Mouse (Mus musculus): ENCODE measurements around the gene Wnt7b.
A peak's percentile ranks its signal among the peaks of the same experiment; 100 is the strongest.

The Wnt7b gene

GRCm38 (mm10) chr15:85600696-85601094, 18.4 kb upstream of the Wnt7b start:
- DNase-seq, result no peak

DNA sequence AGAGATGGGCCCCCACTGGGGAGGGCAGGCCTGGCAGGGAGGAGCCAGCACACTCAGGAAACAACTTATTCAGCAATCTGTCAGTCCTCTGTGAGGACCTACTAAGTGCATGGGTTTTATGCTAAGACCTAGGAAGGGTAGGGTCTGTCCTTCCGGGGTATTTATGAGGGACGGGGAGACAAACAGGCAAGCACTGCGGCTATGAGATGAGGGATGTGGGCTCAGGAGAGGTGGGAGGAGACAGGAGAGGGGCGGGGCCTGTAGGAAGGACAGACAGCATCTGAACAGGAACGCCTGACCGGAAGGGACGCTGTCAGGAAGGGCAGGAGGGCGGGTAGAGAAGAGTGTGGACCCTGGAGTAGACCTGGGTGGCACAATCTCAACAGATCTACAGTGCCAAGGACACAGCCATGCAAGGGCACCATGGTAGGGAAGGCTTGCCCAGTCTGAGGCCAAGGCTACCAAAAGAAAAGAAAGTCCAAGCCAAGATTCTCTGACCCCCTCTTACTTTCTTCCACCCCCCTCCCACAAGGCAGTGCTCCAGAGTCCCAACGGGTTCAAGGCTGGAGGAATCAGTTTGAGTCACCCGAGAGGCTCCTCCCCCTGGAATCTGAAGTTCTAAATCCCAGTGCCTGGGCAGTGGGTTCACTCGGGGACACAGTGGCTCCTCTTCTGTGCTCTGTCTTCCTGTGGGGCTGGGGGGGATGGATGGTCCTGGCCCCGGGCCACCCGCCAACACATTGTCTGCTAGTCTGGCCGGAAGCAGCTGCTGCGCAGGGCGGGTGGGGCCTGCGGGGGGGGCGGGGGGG, 17.8 kb upstream of the Wnt7b start:
- DNase-seq, result peak in 1 of 2 experiments; percentile 15

GRCm38 (mm10) chr15:85598984-85599886, 17.0 kb upstream of the Wnt7b start:
- peak; percentile 66 to 71 for DNase-seq

- DNase-seq, result no peak
Observed at GRCm38 (mm10) chr15:85598443-85598842, 16.2 kb upstream of the Wnt7b start.

GRCm38 (mm10) chr15:85597403-85597802, 15.1 kb upstream of the Wnt7b start:
- DNase-seq, result no peak

DNA sequence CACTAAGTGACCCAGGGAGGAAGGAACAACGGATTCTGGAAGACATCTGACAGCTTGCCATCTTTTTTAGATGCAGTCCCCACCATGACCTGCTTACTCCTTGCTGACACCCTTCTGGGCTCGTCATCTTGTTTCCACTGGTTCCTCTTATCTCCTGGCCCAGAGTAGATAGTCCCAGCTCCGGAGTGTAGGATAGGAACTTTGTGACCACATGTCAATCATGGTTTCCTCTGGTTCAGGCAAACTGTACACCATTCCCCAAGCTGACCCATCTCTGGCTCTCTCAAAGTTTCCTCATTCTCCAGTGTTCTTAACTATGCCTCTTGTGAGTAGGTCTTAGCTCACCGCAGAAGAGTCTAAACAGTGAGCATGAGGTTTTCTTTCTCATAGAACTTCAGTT, 10.4 kb upstream of the Wnt7b start:
- no peak for DNase-seq

DNA sequence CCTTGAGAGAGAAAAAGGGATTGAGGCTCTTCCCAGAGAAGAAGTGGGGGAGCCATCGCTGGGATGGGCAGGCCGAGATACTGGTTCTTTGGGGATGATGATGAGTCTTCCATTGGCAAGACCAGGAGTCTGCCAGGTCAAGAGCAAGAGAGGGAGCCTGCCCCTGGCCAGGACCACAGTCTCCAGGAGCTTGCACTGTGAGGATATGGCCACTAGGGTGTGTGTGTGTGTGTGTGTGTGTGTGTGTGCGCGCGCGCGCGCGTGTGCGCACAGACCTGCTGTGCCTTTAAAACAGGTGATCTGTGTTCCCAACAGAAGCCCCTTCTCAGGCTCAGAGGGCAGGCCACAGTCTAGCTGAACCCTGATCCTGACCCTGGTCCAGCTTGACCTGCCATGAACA, 8.6 kb upstream of the Wnt7b start:
- DNase-seq, result no peak

- peak; percentile 64 to 68 for DNase-seq
Observed at GRCm38 (mm10) chr15:85583504-85583903, 1.2 kb upstream of the Wnt7b start.

DNA sequence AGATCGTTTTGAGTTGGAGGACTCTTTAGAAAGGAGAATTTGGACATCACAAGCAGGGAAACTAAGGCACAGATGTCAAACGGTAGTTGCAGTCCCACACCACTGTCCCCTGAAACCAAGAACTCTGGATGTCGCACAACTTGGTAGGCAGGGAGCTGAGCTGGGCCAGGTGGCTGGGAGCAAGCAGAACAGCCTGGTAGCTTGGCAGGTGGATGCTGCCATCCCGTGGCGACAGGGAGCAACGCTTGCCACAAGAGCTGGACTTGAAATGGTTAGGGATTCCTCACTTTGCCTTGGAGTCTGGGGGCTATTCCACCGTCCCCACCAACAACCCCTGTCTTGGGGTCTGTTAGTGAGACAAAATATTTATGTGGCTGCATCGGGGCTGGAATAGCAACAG, 751 bp upstream of the Wnt7b start:
- peak; percentile 23 for DNase-seq

GRCm38 (mm10) chr15:85581563-85582064, 659 bp downstream of the Wnt7b start:
- no peak for DNase-seq

DNA sequence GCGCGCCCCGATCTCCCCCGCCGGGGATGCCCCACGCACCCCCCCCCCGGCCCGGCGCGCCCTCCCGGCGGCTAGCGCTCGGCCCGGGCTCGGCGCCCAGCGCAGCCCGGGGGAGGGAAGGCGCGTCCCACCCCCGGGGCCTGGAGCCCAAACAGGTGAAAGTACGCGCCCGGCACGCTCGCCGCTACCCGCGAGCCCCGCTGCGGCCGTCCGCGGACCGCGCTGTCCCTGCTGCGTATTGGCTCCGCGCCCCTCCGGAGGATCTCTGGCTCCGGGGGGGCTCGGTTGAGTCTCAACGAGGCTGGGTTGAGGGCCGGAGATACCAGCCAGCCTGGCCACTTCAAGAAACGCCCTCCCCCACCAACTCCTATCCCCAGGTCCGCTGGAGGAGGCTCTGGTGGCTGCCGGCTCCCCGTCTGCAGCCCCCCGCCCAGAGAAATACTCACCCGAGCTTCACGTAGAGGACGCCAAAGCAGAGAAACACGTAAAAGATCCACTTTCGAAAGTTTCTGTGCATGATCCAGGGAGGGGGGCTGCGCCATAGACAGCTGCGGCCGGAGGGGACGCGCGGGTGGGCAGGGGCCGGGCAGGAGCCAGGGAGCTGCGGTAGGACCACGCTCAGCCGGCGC, 1.2 kb downstream of the Wnt7b start:
- no peak for DNase-seq

DNA sequence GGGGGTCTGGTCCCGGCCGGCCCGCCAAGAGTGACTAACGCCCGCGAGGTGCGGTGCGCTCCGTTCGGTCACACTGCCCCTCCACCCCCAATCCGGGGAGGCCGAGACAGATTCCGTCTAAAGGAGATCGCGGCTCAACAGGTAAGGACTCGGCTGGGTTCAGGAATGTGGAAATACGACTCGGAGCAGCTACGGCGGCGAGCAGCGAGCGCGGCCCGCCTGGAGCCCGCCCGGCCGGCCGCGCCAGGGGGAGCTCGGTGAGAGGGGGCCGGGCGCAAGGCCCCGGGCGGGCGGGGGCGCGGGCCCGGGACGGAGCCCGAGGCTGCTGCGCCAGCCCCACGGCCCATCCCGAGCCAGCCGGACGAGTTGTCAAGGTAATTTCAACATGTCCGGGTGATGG, 1.8 kb downstream of the Wnt7b start:
- no peak for DNase-seq

- DNase-seq, result no peak
Observed at GRCm38 (mm10) chr15:85577583-85578460, 4.5 kb downstream of the Wnt7b start.

DNA sequence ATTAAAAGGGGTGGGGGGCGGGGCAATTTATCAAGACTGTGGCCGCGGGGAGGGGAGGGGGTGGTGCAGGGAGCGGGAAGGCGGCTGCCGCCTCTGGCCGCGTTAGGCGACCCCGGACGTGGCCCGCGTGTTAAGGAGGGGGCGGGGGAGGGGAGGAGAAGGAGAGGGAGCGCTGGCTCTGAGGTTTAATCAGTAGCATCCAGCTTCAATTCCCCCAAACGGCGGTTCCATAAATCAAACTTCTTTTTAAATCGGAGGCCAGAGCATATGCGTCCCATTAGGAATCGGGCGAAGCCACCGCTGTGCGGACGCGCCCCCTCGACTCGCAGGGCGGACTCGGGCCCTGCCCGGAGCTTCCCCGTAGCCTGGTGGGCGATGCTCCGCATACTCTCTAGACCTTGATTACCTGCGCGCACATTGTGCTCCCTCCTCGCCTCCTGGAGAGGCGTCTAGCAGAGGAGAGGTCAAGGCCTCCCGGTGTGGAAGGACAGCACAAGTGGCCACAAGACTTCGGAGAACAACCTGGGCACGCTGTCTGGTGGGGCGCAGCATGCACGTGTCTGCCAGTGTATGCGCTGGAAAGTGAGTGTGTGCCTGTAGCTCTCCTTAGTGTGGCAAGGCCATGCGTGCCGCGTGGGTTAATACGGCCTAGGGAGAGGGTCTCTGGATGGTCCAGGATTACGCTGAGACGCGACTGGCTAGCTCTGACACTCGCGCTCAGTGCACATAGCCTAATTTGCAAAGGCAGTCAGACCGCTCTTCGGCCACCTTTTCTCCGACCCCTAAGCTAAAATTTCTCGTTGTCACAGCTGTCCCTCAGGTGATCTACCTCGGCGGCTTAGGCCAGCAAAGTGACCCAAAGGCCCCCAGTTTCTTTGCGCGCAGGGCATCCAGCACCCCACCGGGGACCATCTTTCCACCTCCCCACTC, 5.5 kb downstream of the Wnt7b start:
- DNase-seq, result no peak

DNA sequence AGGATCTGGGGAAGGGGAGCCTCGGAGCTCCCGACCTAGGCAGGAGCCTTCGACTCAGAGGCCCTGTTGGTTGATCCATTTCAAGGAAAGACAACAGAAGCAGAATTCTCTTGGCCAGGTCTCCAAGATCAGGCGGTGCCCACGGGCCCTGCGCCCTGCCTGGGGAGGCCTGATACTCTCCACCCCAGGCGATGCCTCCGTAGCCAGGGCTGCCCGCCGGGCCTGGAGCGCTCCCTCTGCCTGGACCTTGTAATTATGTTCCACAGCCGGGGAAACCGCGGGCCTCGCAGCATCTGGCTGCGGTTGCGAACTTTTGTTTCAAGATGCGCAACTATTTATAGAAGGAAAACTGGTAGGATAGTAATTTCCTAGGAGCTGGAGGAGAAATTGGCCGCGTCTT, 6.2 kb downstream of the Wnt7b start:
- no peak for DNase-seq

DNA sequence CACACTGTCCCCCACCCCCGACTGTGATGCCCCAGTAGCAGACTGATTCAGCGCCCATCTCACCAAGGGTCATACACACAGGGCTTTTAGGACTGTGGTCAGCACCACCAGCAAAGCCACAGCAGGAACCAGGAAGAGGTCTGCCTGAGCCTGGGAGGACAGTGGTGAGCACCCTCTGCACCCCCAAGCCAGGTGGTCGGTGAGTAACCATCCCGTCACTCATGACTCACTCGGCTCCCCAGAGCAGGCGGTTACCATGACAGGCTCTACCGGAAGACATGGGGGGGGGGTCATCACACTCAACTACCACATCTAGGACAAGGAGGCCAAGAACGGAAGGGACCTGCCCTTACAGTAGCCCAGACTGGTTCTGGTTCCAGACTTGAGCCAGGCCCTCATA, 7.7 kb downstream of the Wnt7b start:
- no peak for DNase-seq

GRCm38 (mm10) chr15:85574086-85574485, 8.2 kb downstream of the Wnt7b start:
- no peak for DNase-seq

DNA sequence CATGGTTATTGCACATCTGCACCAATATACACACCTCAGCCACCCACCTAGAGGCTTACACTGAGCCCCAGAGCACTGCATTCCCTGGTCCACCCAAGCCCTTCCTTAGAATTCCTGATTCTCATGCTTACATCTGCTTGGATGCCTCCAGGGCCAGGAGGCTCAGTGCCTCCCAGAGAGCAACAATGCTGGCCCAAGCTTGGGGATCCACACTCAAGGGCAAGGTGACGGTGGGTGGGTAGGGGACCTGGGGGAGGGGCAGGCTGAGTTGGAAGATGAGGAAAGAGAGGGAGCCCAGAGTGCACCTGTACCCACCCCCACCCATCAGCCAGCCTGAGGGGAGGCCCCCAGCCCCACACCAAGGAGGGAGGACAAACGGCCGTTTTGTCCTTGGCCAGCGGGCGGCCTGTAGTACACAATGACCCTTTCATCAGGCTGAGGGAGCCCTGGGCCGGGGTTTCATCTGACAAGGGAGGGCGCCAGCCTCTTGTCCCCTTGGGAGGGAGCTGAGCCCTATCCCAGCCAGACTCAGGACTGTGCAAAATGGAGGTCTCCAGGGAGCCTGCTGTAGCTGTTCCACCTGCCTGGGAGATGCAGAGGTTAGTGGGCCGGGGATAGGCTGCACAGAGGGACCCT, 9.5 kb downstream of the Wnt7b start:
- DNase-seq, result no peak

DNA sequence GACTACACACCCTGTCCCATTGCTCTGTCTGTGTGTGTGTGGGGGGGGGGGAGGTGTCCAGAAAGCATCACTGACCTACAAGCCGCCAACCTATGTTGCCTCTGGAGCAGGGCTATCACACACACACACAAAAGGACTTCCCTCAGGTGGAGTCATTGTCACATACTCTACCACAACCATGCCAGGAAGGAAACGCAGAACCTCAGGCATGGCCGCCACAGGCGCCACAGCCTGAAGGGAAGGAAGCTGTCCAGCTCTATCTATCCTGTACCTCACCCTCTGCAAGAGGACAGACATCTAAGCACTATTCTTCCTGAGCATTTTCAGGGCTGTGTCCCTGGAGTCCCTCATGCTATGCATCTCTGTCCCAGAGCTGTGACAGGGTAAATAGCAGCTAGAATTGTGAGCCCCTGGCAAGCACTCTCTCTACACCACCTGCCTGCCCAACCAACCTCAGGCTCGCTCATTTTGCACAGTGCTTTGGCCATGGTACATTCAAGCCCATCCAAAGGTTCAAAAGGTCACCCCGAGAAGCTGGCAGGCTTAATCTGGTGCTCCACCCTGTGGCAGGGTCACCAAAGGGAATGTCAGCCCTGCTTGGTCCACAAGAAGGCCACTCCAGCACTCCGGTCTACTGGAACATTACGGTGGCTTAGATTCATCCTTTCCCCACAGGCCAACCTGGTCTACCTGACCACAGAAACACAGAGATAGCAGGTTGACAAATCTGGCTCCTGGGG, 12.1 kb downstream of the Wnt7b start:
- no peak for DNase-seq

Measured in B cell, adult 2 months (primary cell).